Mouse (Mus musculus) cerebellum, adult 2 months (tissue): ENCODE data around the gene Rpa2.

Source experiments
- CTCF ChIP-seq: fragments of 200-500 bp; IDR thresholded peaks from 2 replicates; pipeline ENCODE4 v1.5.1; 2011; ENCODE audit warnings: low read depth, mild to moderate bottlenecking, control low read depth, low read length, moderate library complexity, borderline replicate concordance; ENCODE audit not compliant: insufficient read depth
- POLR2A ChIP-seq: fragments of 200-500 bp; IDR thresholded peaks from 2 replicates; pipeline ENCODE4 v1.6.1; 2011; ENCODE audit warnings: low read length, control low read depth, borderline replicate concordance; ENCODE audit not compliant: insufficient read depth

GRCm38 (mm10) chr4:132780288-132780687 lies 12.2 kb downstream of the Rpa2 start:
- TF ChIP-seq POLR2A (no peak), CTCF (no peak)
